In the genomic region with DNA sequence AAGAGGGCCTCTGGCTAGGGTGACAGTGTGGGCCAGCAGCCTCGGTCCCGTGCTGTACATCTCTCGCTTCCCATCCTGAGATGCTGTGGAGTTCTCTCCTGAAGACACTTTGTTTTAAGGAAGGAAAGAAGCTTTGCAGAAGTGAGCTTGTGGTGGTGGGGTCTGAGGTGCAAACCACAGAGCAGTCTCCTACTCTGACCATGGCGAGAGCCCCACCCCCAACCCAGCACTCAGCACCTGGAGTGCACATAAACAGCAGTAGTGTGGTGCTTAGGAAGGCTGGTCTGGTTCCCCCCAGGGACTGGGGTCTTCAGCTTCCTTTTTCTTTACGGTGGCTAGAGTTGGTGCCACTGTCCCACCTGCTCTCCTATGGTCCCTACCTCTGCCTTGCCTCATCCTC, we compare ENCODE assay signal across 16 mouse cellular contexts. TPM values are rescaled to one million over a fixed set of nuclear protein-coding genes. Genes with fewer than 3 reads are reported as not detected.
A peak's percentile ranks its signal among the peaks of the same experiment; 100 is the strongest.
DNase-seq lines count a peak whose midpoint lies in the region; ATAC-seq and TF ChIP-seq lines count a peak whose summit lies in the region.
"Had no signal": no experiment of that assay in that cellular context is flagged by ENCODE, and none has a peak within 500 bp of the region (broad histone marks: within the 10 kb centered on the region; RNA-seq: fewer than 3 reads in every experiment).

No protein-coding gene starts in this region.

- no peak overlapping the region for H3K9ac ChIP-seq in heart, embryonic 16.5 days (ENCODE audit: low read length)
- peak overlapping the region; percentile 44; the same call in 1 of the 2 replicates for H3K9ac ChIP-seq in liver, embryonic 13.5 days
- H3K9ac ChIP-seq: embryonic facial prominence, embryonic 12.5 days; forebrain, embryonic 12.5 days; lung, embryonic 15.5 days; midbrain, embryonic 12.5 days had no signal

- DNase-seq in heart, postnatal 36 days: no peak
- DNase-seq in 416B (ENCODE audit: low read depth): peak; percentile 77
- no peak for DNase-seq in G1E (ENCODE audit: low spot score)
- no peak for DNase-seq in liver, embryonic 13.5 days
- DNase-seq in c-Kit-positive CD71-positive TER-119-positive erythroid progenitor cells, embryonic 14.5 days (ENCODE audit: low spot score): no peak
- no peak for DNase-seq in left cerebral cortex, postnatal 10 days (ENCODE audit: extremely low spot score in 1 of 2, low spot score in 2 of 2)
- no peak for DNase-seq in left cerebral cortex, postnatal 4 days
- DNase-seq: adrenal gland, adult 2 months; cerebellum, postnatal 14 days; thymus, postnatal 14 days had no signal

- peak overlapping the region; percentile 84 for H3K27ac ChIP-seq in heart, embryonic 16.5 days (ENCODE audit: low read length)
- H3K27ac ChIP-seq in liver, embryonic 13.5 days: peak overlapping the region; percentile 72
- H3K27ac ChIP-seq: embryonic facial prominence, embryonic 12.5 days; forebrain, embryonic 12.5 days; lung, embryonic 15.5 days; midbrain, embryonic 12.5 days had no signal

- TF ChIP-seq CTCF in G1E (IDR thresholded peaks at IDR 0.05; ENCODE audit: low read depth, low read length): no peak

- peaks cover 10% of the 10 kb centered on the region for H3K4me1 ChIP-seq in heart, embryonic 16.5 days (ENCODE audit: control insufficient read depth, insufficient read depth, low read length)
- peaks cover 22% of the 10 kb centered on the region for H3K4me1 ChIP-seq in G1E (ENCODE audit: insufficient read depth, low read depth, low read length)
- peaks cover 69% of the 10 kb centered on the region for H3K4me1 ChIP-seq in liver, embryonic 13.5 days (replicated peaks)
- H3K4me1 ChIP-seq: embryonic facial prominence, embryonic 12.5 days; forebrain, embryonic 12.5 days; lung, embryonic 15.5 days; midbrain, embryonic 12.5 days had no signal

- H3K27me3 ChIP-seq in heart, embryonic 16.5 days (ENCODE audit: control insufficient read depth, insufficient read depth, low read length): no peaks in the 10 kb centered on the region
- peaks cover 27% of the 10 kb centered on the region for H3K27me3 ChIP-seq in G1E (ENCODE audit: insufficient read depth, low read length)
- H3K27me3 ChIP-seq in liver, embryonic 13.5 days: no peaks in the 10 kb centered on the region; the same call in 1 of the 2 replicates
- H3K27me3 ChIP-seq: embryonic facial prominence, embryonic 12.5 days; forebrain, embryonic 12.5 days; lung, embryonic 15.5 days; midbrain, embryonic 12.5 days had no signal

- no peaks in the 10 kb centered on the region for H3K9me3 ChIP-seq in heart, embryonic 16.5 days (replicated peaks; ENCODE audit: control insufficient read depth, low read length)
- H3K9me3 ChIP-seq in G1E (replicated peaks): no peaks in the 10 kb centered on the region
- H3K9me3 ChIP-seq in liver, embryonic 13.5 days (replicated peaks): no peaks in the 10 kb centered on the region
- H3K9me3 ChIP-seq: embryonic facial prominence, embryonic 12.5 days; forebrain, embryonic 12.5 days; lung, embryonic 15.5 days; midbrain, embryonic 12.5 days had no signal

- no peak for ATAC-seq in heart, embryonic 16.5 days (replicated peaks; ENCODE audit: extremely low read depth, insufficient read depth, low FRiP score)
- no peak for ATAC-seq in G1E (ENCODE audit: extremely low read depth, insufficient number of reproducible peaks, low FRiP score, poor library complexity, severe bottlenecking)
- ATAC-seq in liver, embryonic 13.5 days (ENCODE audit: low read depth): no peak
- ATAC-seq: inflammation-experienced regulatory T-cells, adult 6 months had no signal

- H3K36me3 ChIP-seq in heart, embryonic 16.5 days (ENCODE audit: control insufficient read depth, insufficient read depth): peaks cover 7% of the 10 kb centered on the region; the same call in 1 of the 2 replicates
- H3K36me3 ChIP-seq in G1E (replicated peaks): no peaks in the 10 kb centered on the region
- H3K36me3 ChIP-seq in liver, embryonic 13.5 days: peaks cover 43% of the 10 kb centered on the region

- no peak overlapping the region for H3K4me3 ChIP-seq in heart, embryonic 16.5 days (ENCODE audit: low read length)
- H3K4me3 ChIP-seq in G1E (ENCODE audit: low read depth, low read length): peak overlapping the region; percentile 7; the same call in 1 of the 2 replicates
- no peak overlapping the region for H3K4me3 ChIP-seq in liver, embryonic 13.5 days (replicated peaks)
- H3K4me3 ChIP-seq: embryonic facial prominence, embryonic 12.5 days; forebrain, embryonic 12.5 days; lung, embryonic 15.5 days; midbrain, embryonic 12.5 days had no signal

- intact Hi-C loops in heart, postnatal 36 days (cut with DNase I): no loop called here
- intact Hi-C loops in left cerebral cortex, postnatal 10 days (cut with DNase I): no loop called here
- intact Hi-C loops in left cerebral cortex, postnatal 4 days (cut with DNase I): no loop called here

- H3K4me2 ChIP-seq in heart, embryonic 16.5 days (ENCODE audit: low read depth, low read length): no peak overlapping the region
- H3K4me2 ChIP-seq in liver, embryonic 13.5 days: no peak overlapping the region
- H3K4me2 ChIP-seq: embryonic facial prominence, embryonic 12.5 days; forebrain, embryonic 12.5 days; lung, embryonic 15.5 days; midbrain, embryonic 12.5 days had no signal

- 79% methylated on average over 5 of the region's 5 CpGs for WGBS in heart, embryonic 16.5 days
- 36% methylated on average over 5 of the region's 5 CpGs for WGBS in liver, embryonic 13.5 days (ENCODE audit: insufficient replicate concordance)

RNA-seq across cellular contexts. Expression of gene Hgfac, which starts 6.2 kb away (rescaled TPM):
- polyA plus RNA-seq in heart, embryonic 16.5 days (2015; fragmentation: Nextera tagmentation; extraction: Ambion mirVana): 0.42 and 0.88 TPM in 2 replicates
- total RNA-seq in heart, postnatal 36 days (2021): under 1 TPM; 0.49 to 0.72 TPM
- not detected in 2 replicates for total RNA-seq in G1E (2014; fragmentation: Nextera tagmentation)
- 0.27 and 0.93 TPM in 2 replicates for total RNA-seq in G1E (2017)
- polyA plus RNA-seq in G1E (2012): not detected in 2 replicates
- 51.6 and 53.5 TPM in 2 replicates for polyA plus RNA-seq in liver, embryonic 13.5 days (2015; fragmentation: Nextera tagmentation; extraction: Ambion mirVana)
- total RNA-seq in left cerebral cortex, postnatal 10 days (2021): 1 to 10 TPM in 1 of 2 experiments, under 1 TPM in 1; 0.91 to 1.1 TPM
- total RNA-seq in left cerebral cortex, postnatal 4 days (2021): 1 to 10 TPM in 1 of 2 experiments, under 1 TPM in 1; 0.95 to 1.7 TPM

RNA-seq across cellular contexts. Expression of gene Dok7, which starts 21.4 kb away (rescaled TPM):
- polyA plus RNA-seq in heart, embryonic 16.5 days (2015; fragmentation: Nextera tagmentation; extraction: Ambion mirVana): 14.9 and 17.3 TPM in 2 replicates
- 10 to 100 TPM; 34.4 to 39.4 TPM for total RNA-seq in heart, postnatal 36 days (2021)
- total RNA-seq in G1E (2014; fragmentation: Nextera tagmentation) (not detected in 2 replicates), G1E (2017) (not detected in 2 replicates)
- polyA plus RNA-seq in G1E (2012): not detected in 2 replicates
- 0.13 and 0.16 TPM in 2 replicates for polyA plus RNA-seq in liver, embryonic 13.5 days (2015; fragmentation: Nextera tagmentation; extraction: Ambion mirVana)
- total RNA-seq in left cerebral cortex, postnatal 10 days (2021): 10 to 100 TPM; 12.0 to 16.5 TPM
- 10 to 100 TPM in 1 of 2 experiments, 1 to 10 TPM in 1; 9.4 to 10.3 TPM for total RNA-seq in left cerebral cortex, postnatal 4 days (2021)

Comparison
In these comparisons a context has a peak if more than half of its experiments do, and no peak if none do; other contexts are left out.
1. RNA of gene Dok7, which starts 21.4 kb away (total RNA-seq): 34.4 to 39.4 TPM in heart, postnatal 36 days, 12.0 to 16.5 TPM in left cerebral cortex, postnatal 10 days and 9.4 to 10.3 TPM in left cerebral cortex, postnatal 4 days; not detected in G1E; every median in the first group is over 4 times any median in the second.